Mouse (Mus musculus) lung, postnatal 25 days (tissue): ENCODE results near the gene Tmem232.
"Not testable (repeated sequence)": the region's sequence is repeated elsewhere in the genome, so short reads cannot be mapped to it uniquely, and the experiment has no call there.

ENCODE experiments used
- DNase-seq: peaks from one replicate; pipeline ENCODE4 v3.0.0; 2022; ENCODE audit warnings: low spot score

Gene Tmem232

DNA sequence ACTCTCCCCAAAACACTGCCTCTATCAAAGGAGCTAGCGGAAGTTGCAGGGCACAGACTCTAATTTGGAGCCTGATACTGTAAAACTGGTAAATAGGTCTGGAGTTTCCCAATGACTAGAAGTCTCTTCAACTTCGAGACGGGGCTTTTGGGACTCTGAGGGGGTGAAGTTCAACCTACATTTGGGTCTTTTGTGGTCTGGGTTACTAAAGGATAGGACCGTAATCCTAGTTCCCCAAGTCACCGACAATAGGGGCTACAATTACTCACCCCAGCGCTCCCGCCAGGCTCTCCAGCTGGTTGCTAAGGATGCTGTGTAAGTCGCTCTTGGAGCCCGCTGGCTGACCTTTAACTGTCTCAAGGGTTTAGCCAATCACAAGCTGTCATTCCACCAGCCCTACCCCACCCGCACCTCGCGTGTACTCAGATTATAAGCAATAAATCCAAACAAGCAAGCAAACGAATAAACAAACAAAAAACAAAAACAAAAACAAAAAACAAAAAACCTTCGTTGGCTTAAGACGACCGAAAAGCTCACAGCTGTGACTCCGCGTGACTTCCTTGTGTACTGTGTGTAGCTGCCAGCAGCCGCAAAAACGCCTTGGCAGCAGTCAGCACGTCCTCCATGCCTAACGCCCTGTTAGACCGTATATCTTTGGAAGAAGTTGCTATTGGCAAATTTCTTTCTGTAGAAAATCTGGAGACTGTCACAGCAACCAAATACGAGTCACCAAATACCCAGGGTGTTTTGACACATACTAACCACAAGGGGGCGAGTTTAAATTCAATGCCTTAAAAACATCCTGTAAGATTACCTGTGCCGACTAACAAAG lies at the start of gene Tmem232:
Tmem232 (minus strand) TSS at position 342 of the 832 bp plus-strand sequence.
- DNase-seq = peak; percentile 38

GRCm38 (mm10) chr17:65586892-65587291 lies 46.3 kb upstream of the Tmem232 start:
- no peak for DNase-seq

DNA sequence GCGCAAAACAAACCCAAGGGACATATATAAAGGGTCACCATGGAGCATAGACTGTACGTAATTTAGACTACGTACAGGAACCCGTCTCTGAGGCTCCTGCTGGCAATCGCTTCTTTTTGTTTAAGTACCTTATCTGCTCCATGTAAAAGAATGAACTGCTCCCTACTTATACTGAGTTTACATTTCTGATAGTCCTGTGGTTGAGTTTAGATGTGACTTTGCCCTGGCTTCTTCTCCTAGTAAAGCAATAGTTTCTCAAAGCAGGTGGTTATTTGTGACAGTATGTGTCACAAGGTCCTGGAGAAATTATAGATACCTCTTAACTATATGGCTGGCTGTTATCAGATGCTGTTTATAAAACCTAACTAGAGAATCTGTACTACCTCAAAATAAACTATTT lies 40.9 kb upstream of the Tmem232 start:
- no peak for DNase-seq

DNA sequence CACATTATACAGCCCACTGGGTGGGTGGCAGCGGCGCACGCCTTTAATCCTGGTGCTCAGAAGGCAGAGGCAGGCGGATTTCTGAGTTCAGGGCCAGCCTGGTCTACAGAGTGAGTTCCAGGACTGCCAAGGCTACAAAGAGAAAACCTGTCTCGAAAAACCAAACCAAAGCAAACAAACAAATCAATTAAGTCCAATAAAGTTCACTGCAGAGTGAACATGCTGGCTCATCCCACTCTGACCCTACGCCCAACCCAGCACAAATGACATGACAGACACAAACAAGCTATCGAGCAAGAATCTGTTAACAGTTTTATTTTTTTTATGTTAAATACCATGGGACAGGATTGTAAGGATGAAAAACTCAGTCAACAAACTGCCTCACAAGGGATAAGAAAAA lies 39.2 kb upstream of the Tmem232 start:
- no peak for DNase-seq

GRCm38 (mm10) chr17:65575339-65575738 lies 34.8 kb upstream of the Tmem232 start:
- no peak for DNase-seq

DNA sequence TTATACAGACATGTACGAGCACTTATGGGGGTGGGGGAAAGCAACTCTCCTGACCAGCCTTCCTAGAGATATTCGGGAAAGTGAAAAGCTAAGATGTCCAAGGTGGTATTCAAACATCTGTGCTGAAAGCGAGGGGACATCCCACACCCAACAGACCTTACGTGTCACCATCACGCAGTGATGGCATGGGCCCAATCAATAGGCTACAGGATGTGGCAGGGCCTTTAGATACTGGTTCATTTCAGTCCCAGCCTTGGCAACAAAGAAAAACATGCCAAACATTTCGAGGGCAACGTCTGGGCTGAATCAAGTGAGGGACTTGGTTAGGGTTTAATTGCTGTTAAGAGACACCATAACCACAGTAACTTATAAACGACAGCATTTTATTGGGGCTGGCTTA lies 34.3 kb upstream of the Tmem232 start:
- no peak for DNase-seq

DNA sequence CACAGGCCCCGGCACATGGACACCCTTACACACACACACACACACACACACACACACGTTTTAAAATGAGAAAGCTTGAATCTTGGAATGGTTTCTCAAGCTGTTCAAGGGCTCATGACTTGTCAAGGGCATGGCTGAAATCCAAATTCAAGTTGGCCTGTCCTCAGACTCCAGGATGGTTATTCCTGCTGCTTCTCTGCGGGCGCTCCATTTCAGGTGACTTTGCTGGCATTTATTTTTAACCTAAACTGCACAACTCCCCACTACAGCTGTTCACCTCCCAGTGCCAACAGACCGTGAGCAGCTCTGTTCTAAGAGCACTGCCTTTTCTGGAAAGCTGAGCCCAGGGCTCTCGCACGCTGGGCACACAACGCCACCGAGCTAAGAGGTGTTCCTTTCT lies 31.3 kb upstream of the Tmem232 start:
- peak; percentile 31 for DNase-seq

DNA sequence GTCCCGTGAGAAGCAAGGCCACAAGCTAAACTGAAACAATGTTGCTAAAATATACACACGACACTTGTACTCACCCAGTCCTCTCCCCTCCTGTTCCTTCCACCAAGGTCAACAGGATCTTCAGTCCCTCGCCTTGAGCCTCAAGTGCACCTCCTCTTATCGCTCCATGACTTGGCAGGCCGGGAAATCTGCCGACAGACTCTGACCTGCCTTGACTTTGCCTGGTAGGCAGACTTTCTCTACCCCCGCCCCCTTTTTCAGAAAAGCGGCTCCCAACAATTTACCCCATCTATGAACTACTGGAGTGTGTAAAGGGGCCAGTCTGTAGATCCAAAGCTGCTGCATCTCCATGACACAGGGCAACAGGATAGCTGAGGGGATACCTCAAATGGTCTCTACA lies 30.9 kb upstream of the Tmem232 start:
- DNase-seq = peak; percentile 39

- DNase-seq = no peak
Observed at GRCm38 (mm10) chr17:65564189-65564588, 23.6 kb upstream of the Tmem232 start.

DNA sequence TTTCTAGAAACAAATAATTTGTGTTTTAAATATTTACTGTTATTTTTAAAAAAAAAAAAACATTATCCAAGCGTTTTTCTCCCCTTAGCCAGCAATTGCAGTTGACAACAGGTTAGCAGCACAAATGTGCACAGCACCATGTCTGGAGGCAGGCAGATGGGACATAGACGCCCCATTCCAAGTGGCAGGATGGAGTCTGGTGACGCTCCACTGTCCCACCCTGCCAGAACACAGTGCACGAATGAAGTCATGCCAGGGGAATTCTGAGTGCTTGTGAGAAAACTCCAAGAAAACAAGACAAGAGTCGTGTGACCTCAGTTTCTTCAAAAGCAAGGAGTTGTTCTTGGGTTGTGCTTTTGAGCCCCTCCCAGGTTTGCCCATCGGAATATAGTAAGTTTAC lies 22.8 kb upstream of the Tmem232 start:
- no peak for DNase-seq

- peak; percentile 50 for DNase-seq
Observed at GRCm38 (mm10) chr17:65562761-65563160, 22.2 kb upstream of the Tmem232 start.

GRCm38 (mm10) chr17:65561361-65562015 lies 20.9 kb upstream of the Tmem232 start:
- DNase-seq = no peak

DNA sequence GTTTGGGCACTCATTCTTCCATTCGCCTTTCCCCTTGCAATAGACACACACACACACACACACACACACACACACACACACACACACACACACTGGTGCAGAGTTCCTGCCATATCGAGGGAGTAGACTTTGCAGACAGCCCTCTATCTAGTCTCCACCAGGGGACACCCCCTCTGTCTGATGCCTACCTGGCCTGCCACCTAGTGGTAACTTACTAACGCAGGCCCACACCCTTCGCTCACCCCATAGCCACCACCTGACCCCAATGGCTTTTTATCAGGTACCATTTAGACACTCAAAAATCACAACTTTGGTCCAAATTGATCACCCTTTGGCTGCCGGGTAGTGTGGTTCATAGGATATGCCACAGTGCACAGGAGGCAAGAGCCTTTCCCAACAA lies 18.7 kb upstream of the Tmem232 start:
- DNase-seq = no peak

- DNase-seq = no peak
Observed at GRCm38 (mm10) chr17:65558788-65559187, 18.2 kb upstream of the Tmem232 start.

- peak; percentile 75 for DNase-seq
Observed at GRCm38 (mm10) chr17:65558217-65558616, 17.6 kb upstream of the Tmem232 start.

DNA sequence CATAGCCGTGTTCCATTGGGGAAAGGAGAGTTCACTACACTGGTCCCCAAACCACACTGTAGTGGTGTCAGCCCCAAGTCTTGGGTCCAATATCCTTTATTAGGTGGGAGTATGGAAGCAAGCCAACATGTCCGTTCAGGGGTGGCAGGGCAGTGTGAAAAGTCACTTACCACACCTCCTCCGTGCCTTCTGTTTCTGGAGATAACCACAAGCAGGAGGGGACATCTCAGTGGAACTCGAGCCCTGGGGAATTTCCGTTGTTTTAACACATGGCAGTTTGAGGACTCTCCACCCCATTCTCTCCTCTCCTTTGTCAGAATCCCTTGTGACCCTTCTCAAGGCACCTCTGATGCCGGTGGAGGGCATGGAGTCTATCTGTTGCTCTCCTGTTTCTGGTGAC lies 16.6 kb upstream of the Tmem232 start:
- no peak for DNase-seq

DNA sequence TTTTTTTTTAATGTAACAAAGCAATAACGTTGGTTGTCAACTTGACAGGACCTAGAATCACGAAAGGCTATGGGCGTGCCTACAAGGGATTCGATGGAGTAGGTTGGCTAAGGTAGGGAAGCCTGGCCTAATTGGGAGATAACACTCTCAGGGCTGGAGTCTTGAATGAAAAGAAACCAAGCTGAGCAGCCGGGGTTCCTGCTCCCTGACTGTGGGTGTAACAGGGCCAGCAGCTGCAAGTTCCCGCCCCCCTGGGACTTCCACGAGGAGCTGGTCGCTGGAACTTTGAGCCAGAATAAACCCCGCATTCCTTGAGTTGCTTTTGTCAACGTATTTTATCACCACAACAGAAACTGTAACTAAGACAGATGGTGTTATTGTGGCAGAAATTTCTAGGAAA lies 16.2 kb upstream of the Tmem232 start:
- DNase-seq = no peak

DNA sequence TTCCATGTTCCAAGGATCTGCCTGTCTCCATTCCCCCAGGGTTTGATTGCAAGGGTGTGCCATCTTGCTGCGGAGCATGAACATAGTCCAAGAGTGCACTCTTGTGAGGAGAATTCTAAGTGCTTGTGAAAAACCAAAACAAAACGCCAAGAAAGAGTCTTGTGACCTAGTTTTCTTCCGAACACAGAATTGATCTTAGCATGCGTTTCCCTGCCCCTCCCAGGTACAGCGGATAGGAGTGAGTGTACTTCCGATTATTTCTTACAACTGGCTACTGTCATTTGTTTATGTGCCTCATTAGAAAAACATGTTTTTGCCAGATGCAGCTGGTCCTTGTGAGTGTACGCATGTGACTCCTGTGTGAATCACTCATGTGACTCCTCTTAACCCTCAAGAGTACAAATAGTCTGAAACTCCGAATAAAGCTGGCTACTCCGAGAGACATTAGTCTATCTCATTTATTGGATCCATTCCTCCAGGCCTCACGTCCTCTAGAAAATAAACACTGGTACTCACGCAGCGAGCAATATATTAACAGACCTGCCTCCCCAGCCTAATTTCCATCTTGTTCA lies 11.9 kb upstream of the Tmem232 start:
- DNase-seq = no peak

DNA sequence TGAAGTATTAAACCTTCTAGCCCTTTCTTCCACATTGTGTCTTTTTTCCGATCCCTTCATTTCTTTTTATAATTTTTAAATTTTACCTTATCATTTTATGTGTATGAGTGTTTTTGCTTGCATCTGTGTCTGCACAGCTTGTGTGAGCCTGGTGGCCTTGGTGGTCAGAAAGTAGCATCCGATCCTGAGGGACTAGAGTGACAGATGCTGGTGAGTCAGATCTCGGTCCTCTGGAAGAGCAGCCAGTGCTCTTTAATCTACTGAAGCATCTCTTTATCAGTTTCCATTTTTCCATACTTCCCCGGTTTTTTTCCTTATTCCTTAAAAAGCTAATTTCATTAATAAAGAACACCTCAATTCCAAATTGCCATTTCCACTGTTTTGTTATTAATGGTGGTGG lies 9.8 kb upstream of the Tmem232 start:
- no peak for DNase-seq

DNA sequence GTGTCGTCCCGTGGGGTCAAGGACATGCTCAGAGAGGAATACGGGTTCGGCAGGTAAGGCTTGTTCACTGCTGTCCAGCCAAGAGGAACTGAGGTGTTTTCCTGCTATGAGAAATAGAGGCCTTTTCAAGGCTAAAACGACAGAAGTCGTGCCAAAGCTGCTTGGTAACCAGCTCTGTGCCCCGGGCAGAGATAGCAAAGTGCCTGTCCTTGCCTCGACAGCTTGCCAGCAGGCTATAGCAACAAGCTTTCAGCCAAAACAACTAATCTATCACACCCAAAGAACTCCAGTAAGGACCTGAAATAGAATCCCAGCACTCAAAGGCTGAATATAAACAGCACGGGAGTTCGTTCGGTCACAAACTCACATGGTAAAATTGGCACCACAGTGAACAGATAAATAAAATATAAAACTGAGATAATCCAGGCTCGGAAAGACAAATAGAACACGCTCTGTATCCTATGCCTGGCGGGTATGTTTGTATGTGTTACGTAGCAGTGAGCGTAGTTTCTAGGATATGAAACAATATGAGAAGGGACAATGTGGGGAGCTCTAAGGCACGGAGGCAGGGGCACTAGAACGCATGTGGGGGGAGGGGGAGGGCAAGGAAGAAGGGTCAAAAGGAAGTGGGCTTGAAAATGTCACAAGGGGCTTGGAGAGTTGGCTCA lies 8.2 kb upstream of the Tmem232 start:
- no peak for DNase-seq

DNA sequence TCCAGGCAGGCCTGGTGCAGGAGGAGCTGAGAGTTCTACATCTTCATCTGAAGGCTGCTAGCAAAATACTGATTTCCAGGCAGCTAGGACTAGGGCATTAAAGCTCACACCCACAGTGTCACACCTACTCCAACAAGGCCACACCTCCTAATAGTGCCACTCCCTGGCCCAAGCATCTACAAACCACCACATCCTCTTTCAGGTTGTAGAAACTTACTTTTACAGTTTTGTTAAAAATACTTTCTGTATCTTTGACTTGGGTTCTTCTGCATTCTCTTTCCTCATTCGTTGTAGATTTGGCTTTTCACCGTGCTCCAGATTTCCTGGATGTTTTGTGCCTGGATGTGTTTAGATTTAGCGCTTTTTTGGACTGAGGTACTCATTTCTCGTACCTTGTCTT lies 5.6 kb upstream of the Tmem232 start:
- DNase-seq = not testable (repeated sequence)

DNA sequence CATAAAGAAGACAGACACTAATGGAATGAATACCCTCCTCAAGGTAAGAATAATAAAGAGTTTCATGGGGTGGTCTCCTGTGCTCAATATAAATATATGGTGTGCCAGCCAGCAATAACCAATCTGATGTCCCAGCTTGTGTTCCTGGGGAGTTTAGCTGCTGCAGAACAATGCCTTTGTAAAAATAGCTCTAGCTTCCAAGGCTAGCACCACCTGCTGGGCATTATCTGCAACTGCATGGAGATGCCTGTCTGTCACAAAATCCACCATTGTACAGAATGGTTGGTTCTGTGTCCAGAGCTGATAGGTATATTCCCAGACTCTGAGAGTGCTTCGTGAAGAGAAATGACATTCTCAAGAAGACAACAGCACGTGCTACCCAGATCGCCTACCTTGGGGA lies 4.4 kb downstream of the Tmem232 start:
- DNase-seq = peak; percentile 43

- not testable (repeated sequence) for DNase-seq
Observed at GRCm38 (mm10) chr17:65532381-65532780, 8.2 kb downstream of the Tmem232 start.
